Mouse (Mus musculus): ENCODE measurements around the gene Scn9a. TPM values are rescaled to one million over a fixed set of nuclear protein-coding genes. Genes with fewer than 3 reads are reported as not detected.

Gene Scn9a
- polyA plus RNA-seq, 1 experiment from 2014 or later, result 0.53 TPM

DNA sequence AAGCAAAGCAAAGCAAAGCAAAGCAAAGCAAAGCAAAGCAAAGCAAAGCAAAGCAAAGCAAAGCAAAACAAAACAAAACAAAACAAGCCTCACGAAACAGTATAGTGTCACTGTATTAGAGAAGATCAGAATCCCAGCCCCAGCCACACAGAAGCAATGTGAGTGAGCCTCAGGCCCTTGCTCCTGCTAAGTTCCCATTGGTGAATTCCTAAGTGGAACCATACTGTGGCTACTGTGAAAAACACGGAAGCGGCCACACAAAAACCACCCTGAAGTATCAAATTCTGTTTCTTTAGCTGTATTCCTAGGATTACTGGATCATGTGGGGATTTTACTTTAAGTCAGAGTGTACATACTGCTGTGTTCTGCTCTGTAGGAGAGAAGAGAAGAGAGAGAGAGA, 198.5 kb downstream of the Scn9a start:
- Histone ChIP-seq H3K4me1 (peaks cover 16% of the 10 kb centered on the region), H3K36me3 (replicated peaks) (no peaks in the 10 kb centered on the region), H3K27me3 (ENCODE audit: poor library complexity, severe bottlenecking) (peaks cover 8% of the 10 kb centered on the region), H3K9me3 (no peaks in the 10 kb centered on the region), H3K27ac (no peak overlapping the region), H3K4me3 (no peak overlapping the region)
- peak; percentile 21 for DNase-seq (ENCODE audit: extremely low spot score, low spot score)
- 44% methylated on average over 3 of the region's 3 CpGs for WGBS

Other genes with a start within 250 kb of the Scn9a start
- 1.1 and 1.4 TPM in 2 replicates for gene Scn1a, start 194.1 kb downstream of the Scn9a start, polyA plus RNA-seq (2016; fragmentation: Nextera tagmentation; extraction: Ambion mirVana)
- gene Scn7a, start 150.0 kb upstream of the Scn9a start, polyA plus RNA-seq (2016; fragmentation: Nextera tagmentation; extraction: Ambion mirVana), result 0.01 TPM in 1 of 2 replicates, not detected in the other

Data from forebrain, embryonic 10.5 days (tissue).